Mouse (Mus musculus): ENCODE data around the gene Clcnkb. TPM values are rescaled to one million over a fixed set of nuclear protein-coding genes. Genes with fewer than 3 reads are reported as not detected.

Clcnkb gene
- polyA plus RNA-seq, 1 experiment from 2014 or later: not detected

- Histone ChIP-seq H3K27me3 (replicated peaks; ENCODE audit: control insufficient read depth, insufficient read depth, low read length) (no peaks in the 10 kb centered on the region), H3K4me3 (ENCODE audit: low read depth, low read length) (no peak overlapping the region), H3K4me2 (ENCODE audit: low read depth, low read length) (no peak overlapping the region), H3K9ac (ENCODE audit: low read depth, low read length) (no peak overlapping the region), H3K9me3 (ENCODE audit: control insufficient read depth, low read length) (no peaks in the 10 kb centered on the region), H3K36me3 (ENCODE audit: control insufficient read depth, insufficient read depth, low read length) (peaks cover 21% of the 10 kb centered on the region; the same call in 1 of the 2 replicates), H3K4me1 (ENCODE audit: control insufficient read depth, insufficient read depth, low read length) (peaks cover 6% of the 10 kb centered on the region), H3K27ac (replicated peaks; ENCODE audit: low read depth, low read length) (no peak overlapping the region)
- no peak for DNase-seq (ENCODE audit: low spot score)
- WGBS: 94% methylated on average over 14 of the region's 14 CpGs
- ATAC-seq (ENCODE audit: low read depth): no peak
Observed at GRCm38 (mm10) chr4:141456193-141456938, 40.6 kb upstream of the Clcnkb start.

- Histone ChIP-seq H3K9me3 (ENCODE audit: control insufficient read depth, low read length) (no peaks in the 10 kb centered on the region), H3K4me2 (ENCODE audit: low read depth, low read length) (no peak overlapping the region), H3K27me3 (replicated peaks; ENCODE audit: control insufficient read depth, insufficient read depth, low read length) (no peaks in the 10 kb centered on the region), H3K4me1 (ENCODE audit: control insufficient read depth, insufficient read depth, low read length) (peaks cover 6% of the 10 kb centered on the region), H3K36me3 (ENCODE audit: control insufficient read depth, insufficient read depth, low read length) (peaks cover 19% of the 10 kb centered on the region; the same call in 1 of the 2 replicates), H3K9ac (ENCODE audit: low read depth, low read length) (no peak overlapping the region), H3K4me3 (ENCODE audit: low read depth, low read length) (no peak overlapping the region), H3K27ac (replicated peaks; ENCODE audit: low read depth, low read length) (no peak overlapping the region; the same call in 1 of the 2 replicates)
- WGBS: 63% methylated on average over 4 of the region's 4 CpGs
- ATAC-seq (ENCODE audit: low read depth) (0 out of 2 replicates have a peak, but pooled peaks have one; percentile 31), DNase-seq (ENCODE audit: low spot score) (no peak)
Observed at GRCm38 (mm10) chr4:141455526-141455925, 39.7 kb upstream of the Clcnkb start.

DNA sequence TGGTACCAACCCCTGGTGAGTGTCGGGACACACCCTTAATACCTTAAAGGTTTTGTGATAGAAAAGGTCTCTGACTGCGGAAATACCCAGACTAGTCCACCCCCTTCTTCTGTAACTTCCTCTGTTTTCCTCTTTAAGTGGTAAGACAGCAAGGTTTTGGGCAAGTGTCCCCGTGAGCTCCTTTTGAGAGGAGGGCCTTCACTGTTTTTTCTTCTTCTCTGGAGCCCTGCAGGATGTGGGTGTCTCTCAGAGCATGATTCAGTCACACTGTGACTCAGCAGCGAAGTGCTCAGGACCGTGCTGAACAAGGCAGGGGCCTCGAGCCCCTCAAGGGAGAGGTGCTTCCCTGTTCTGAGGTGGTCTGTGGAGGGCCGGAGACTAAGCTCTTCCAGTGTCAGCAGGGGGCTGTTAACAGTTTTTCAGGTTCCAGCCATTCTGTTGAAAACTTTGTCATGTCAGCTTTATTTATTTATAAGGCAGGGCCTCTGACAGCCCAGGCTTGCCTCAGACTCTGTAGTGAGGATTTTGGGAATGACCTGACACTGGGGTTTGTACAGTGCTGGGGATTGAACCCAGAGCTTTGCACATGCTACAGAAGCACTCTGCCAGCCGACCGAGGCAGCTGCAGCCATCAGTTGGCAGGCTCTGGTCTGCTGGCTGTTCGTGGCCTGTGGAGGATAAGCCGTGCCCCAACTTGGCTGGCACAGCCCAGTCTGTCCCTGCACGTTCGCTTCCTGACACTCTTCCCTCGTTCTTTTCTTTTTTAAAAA lies 39.0 kb upstream of the Clcnkb start:
- H3K36me3 ChIP-seq (ENCODE audit: control insufficient read depth, insufficient read depth, low read length): peaks cover 19% of the 10 kb centered on the region; the same call in 1 of the 2 replicates
- ATAC-seq (ENCODE audit: low read depth) (no peak), DNase-seq (ENCODE audit: low spot score) (no peak)
- H3K4me3 ChIP-seq (ENCODE audit: low read depth, low read length): no peak overlapping the region
- WGBS: 70% methylated on average over 14 of the region's 14 CpGs
- no peaks in the 10 kb centered on the region for H3K9me3 ChIP-seq (ENCODE audit: control insufficient read depth, low read length)
- peaks cover 6% of the 10 kb centered on the region for H3K4me1 ChIP-seq (ENCODE audit: control insufficient read depth, insufficient read depth, low read length)
- H3K27ac ChIP-seq (replicated peaks; ENCODE audit: low read depth, low read length): no peak overlapping the region
- H3K27me3 ChIP-seq (replicated peaks; ENCODE audit: control insufficient read depth, insufficient read depth, low read length): no peaks in the 10 kb centered on the region
- H3K4me2 ChIP-seq (ENCODE audit: low read depth, low read length): no peak overlapping the region
- H3K9ac ChIP-seq (ENCODE audit: low read depth, low read length): no peak overlapping the region

GRCm38 (mm10) chr4:141451916-141452450 lies 36.2 kb upstream of the Clcnkb start:
- 90% methylated on average over 9 of the region's 9 CpGs for WGBS
- Histone ChIP-seq H3K36me3 (ENCODE audit: control insufficient read depth, insufficient read depth, low read length) (peaks cover 44% of the 10 kb centered on the region), H3K4me3 (ENCODE audit: low read depth, low read length) (no peak overlapping the region), H3K9ac (ENCODE audit: low read depth, low read length) (no peak overlapping the region), H3K27ac (replicated peaks; ENCODE audit: low read depth, low read length) (no peak overlapping the region), H3K9me3 (ENCODE audit: control insufficient read depth, low read length) (no peaks in the 10 kb centered on the region), H3K27me3 (replicated peaks; ENCODE audit: control insufficient read depth, insufficient read depth, low read length) (no peaks in the 10 kb centered on the region), H3K4me1 (ENCODE audit: control insufficient read depth, insufficient read depth, low read length) (no peaks in the 10 kb centered on the region), H3K4me2 (ENCODE audit: low read depth, low read length) (no peak overlapping the region)
- no peak for ATAC-seq (ENCODE audit: low read depth)
- no peak for DNase-seq (ENCODE audit: low spot score)

- no peak overlapping the region for H3K9ac ChIP-seq (ENCODE audit: low read depth, low read length)
- H3K4me1 ChIP-seq (ENCODE audit: control insufficient read depth, insufficient read depth, low read length): no peaks in the 10 kb centered on the region
- ATAC-seq (ENCODE audit: low read depth): no peak
- H3K4me2 ChIP-seq (ENCODE audit: low read depth, low read length): no peak overlapping the region
- no peak overlapping the region for H3K27ac ChIP-seq (replicated peaks; ENCODE audit: low read depth, low read length)
- H3K9me3 ChIP-seq (ENCODE audit: control insufficient read depth, low read length): no peaks in the 10 kb centered on the region
- WGBS: 90% methylated on average over 2 of the region's 2 CpGs
- H3K36me3 ChIP-seq (ENCODE audit: control insufficient read depth, insufficient read depth, low read length): peaks cover 49% of the 10 kb centered on the region
- no peak for DNase-seq (ENCODE audit: low spot score)
- H3K27me3 ChIP-seq (replicated peaks; ENCODE audit: control insufficient read depth, insufficient read depth, low read length): no peaks in the 10 kb centered on the region
- no peak overlapping the region for H3K4me3 ChIP-seq (ENCODE audit: low read depth, low read length)
Observed at GRCm38 (mm10) chr4:141451251-141451650, 35.4 kb upstream of the Clcnkb start.

DNA sequence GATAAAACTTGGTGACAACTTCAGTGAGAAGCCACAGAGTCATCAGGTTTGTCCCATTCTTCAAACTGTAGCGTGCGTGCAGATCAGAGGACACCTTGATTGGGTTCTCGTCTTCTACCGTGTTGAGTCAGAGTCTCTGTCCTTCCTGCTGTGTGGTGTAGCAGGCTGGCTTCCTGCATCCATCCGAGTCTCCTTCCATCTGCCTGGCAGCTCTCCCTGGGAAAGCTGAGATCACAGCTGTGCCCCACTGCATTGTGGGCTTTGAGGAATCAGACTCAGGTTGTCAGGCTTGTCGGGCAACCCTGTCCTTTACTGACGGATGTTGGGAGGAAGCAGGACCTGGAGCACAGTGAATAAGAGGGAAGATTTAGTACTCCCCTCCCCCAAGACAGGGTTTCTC lies 30.4 kb upstream of the Clcnkb start:
- H3K9ac ChIP-seq (ENCODE audit: low read depth, low read length): no peak overlapping the region
- H3K4me2 ChIP-seq (ENCODE audit: low read depth, low read length): no peak overlapping the region
- H3K9me3 ChIP-seq (ENCODE audit: control insufficient read depth, low read length): no peaks in the 10 kb centered on the region
- H3K36me3 ChIP-seq (ENCODE audit: control insufficient read depth, insufficient read depth, low read length): peaks cover 30% of the 10 kb centered on the region
- WGBS: 73% methylated on average over 7 of the region's 7 CpGs
- DNase-seq (ENCODE audit: low spot score): no peak
- H3K4me1 ChIP-seq (ENCODE audit: control insufficient read depth, insufficient read depth, low read length): peaks cover 15% of the 10 kb centered on the region
- H3K27ac ChIP-seq (replicated peaks; ENCODE audit: low read depth, low read length): no peak overlapping the region
- no peak overlapping the region for H3K4me3 ChIP-seq (ENCODE audit: low read depth, low read length)
- no peaks in the 10 kb centered on the region for H3K27me3 ChIP-seq (replicated peaks; ENCODE audit: control insufficient read depth, insufficient read depth, low read length)
- no peak for ATAC-seq (ENCODE audit: low read depth)

GRCm38 (mm10) chr4:141445328-141445720 lies 29.5 kb upstream of the Clcnkb start:
- ATAC-seq (ENCODE audit: low read depth) (0 out of 2 replicates have a peak, but pooled peaks have one; percentile 2), DNase-seq (ENCODE audit: low spot score) (no peak)
- Histone ChIP-seq H3K9me3 (ENCODE audit: control insufficient read depth, low read length) (no peaks in the 10 kb centered on the region), H3K4me3 (ENCODE audit: low read depth, low read length) (peak overlapping the region; percentile 98), H3K36me3 (ENCODE audit: control insufficient read depth, insufficient read depth, low read length) (peaks cover 30% of the 10 kb centered on the region), H3K27ac (replicated peaks; ENCODE audit: low read depth, low read length) (peak overlapping the region; percentile 70; the same call in 1 of the 2 replicates), H3K9ac (ENCODE audit: low read depth, low read length) (peak overlapping the region; percentile 96), H3K4me2 (ENCODE audit: low read depth, low read length) (peak overlapping the region; percentile 90), H3K4me1 (ENCODE audit: control insufficient read depth, insufficient read depth, low read length) (peaks cover 15% of the 10 kb centered on the region), H3K27me3 (replicated peaks; ENCODE audit: control insufficient read depth, insufficient read depth, low read length) (no peaks in the 10 kb centered on the region)
- 13% methylated on average over 14 of the region's 14 CpGs for WGBS

DNA sequence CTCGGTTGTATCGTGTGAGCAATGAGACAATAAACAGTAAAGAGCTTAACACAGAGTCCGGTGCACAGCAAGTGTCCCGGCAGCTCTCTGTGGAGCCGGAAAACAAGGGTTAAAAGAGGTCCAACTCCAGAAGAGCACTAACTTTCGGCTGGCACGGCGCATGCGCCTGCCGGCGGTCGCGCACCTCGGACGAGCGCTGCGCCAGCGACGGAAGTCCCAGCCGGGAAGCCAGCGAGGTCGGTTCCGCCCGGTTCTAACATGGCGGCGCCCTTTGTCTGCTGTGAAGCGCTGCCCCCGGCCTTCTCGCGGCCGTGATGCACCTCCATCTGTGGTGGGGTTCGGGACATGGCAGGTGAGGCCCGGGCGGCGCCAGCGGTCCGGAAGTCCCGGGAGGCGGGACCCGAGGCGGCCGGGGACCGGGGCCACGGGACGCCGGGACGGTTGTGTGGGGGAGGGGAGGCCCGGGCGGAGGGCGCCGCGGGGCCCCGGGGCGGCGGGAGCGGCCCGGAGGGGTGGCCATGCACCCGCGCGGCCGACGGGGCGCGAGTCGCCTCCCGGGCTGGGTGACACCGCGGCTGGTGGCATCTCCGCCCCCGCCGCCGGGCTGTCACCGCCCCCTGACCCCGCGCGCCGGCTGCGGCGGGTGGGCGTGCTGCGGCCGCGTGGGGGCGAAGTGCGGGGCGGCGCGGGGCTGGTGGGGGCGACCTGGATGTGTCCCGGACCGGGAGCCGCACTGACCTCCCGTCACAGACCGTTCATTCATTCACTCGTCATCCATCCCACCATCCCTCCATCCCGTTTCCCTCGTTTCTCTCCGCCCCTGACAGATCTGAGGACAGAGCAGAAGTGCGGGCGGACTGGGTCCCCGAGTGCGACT lies 28.9 kb upstream of the Clcnkb start, which contains the start of gene Zbtb17:
Gene Zbtb17 (plus strand): TSS at position 204 of the 877 bp plus-strand sequence.
- ATAC-seq (ENCODE audit: low read depth) (peak; percentile 95), DNase-seq (ENCODE audit: low spot score) (peak; percentile 96)
- H3K9me3 ChIP-seq (ENCODE audit: control insufficient read depth, low read length): no peaks in the 10 kb centered on the region
- H3K4me2 ChIP-seq (ENCODE audit: low read depth, low read length): peak within 1 kb of the TSS; percentile 90
- H3K4me3 ChIP-seq (ENCODE audit: low read depth, low read length): peak within 1 kb of the TSS; percentile 98
- peaks cover 15% of the 10 kb centered on the region for H3K4me1 ChIP-seq (ENCODE audit: control insufficient read depth, insufficient read depth, low read length)
- peak within 1 kb of the TSS; percentile 70; the same call in 1 of the 2 replicates for H3K27ac ChIP-seq (replicated peaks; ENCODE audit: low read depth, low read length)
- WGBS: under 1% methylated on average over 40 of the region's 102 CpGs
- H3K27me3 ChIP-seq (replicated peaks; ENCODE audit: control insufficient read depth, insufficient read depth, low read length): no peaks in the 10 kb centered on the region
- H3K9ac ChIP-seq (ENCODE audit: low read depth, low read length): peak within 1 kb of the TSS; percentile 96
- peaks cover 29% of the 10 kb centered on the region for H3K36me3 ChIP-seq (ENCODE audit: control insufficient read depth, insufficient read depth, low read length)

All from embryonic facial prominence, embryonic 14.5 days (tissue).